Mouse (Mus musculus) layer of hippocampus, adult 11-12 months (tissue): ENCODE measurements around the gene Prom2.
A peak's percentile ranks its signal among the peaks of the same experiment; 100 is the strongest.

Experiments used
- DNase-seq: peaks from one replicate; pipeline ENCODE4 v3.0.0; 2022; ENCODE audit warnings: low spot score

The Prom2 gene

DNA sequence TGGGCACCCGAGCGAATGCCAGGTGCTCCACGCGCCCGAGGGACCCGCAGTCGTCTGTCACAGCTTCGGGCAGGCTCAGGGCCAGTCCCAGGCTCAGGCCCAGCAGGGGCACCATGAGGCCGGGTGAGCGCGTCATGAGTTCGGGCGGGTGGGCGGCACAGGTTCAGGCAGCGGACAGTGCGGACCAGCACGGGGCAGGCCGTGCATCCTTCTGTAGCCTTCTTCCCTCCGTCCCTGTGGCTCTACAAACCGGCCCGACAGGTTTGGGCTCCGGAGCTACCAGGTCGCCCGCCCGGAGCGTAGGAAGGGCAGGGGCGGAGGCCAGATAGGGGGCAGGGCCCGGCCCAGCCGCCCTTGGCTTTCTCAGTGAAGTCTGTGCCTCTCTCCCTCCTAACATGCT, at the start of gene Prom2:
Gene Prom2 (minus strand): TSS at position 283 of the 400 bp plus-strand sequence.
- no peak for DNase-seq

DNA sequence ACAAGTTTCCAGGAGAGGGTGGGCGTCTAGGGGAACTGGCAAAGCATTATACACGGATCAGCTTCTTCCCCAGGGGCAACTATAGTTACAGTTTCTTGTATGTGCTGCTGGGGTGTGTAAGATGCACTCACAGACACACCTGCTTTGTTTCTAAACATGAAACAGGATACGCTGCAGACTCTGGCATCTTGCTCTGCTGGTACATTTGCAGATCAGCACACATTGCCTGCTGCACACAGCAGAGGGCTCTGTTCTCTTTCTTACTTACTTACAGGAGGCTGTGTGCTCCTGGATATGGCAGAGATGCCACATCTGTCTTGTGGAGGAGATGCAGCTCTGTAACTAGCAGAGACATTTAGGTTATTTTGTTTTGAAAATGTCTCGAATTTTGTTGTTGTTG, 49.6 kb upstream of the Prom2 start:
- DNase-seq: no peak

DNA sequence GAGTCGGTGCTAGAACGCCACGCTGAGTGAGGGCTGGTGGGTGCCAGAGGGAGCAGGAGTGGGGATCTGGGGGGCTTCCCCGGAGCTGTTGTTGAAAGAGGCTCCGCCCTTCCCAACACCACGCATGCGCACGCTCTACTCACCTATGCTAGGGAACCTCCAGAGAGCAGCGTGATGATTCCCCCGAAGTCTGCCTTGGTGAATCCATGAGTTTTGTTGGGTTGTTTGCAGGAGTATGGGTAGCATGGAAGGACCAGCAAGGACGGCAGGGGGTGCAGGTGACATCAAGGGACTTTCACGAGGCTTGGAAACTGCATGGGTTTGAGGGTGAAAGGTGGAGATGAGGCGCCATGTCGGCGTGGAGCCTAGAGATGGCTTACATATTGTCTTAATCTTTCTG, 48.9 kb upstream of the Prom2 start:
- no peak for DNase-seq

DNA sequence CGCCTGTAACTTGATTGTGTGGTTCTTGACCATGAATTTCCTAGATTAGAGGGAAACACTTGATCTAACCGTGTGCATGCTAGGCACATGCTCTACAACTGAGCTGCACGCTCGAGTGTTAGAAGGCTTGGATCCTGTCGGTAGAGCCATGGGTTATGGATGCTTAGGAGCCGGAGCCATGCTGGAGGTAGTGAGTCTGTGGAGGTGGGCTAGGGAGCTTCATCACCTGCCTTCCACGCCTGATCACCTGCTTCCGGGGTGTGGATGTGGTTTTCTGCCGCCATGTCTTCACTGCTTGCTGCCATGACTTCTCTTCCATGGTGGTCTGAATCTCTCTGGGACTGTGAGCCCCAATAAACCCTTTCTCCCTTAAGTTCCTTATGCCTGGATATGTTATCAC, 47.6 kb upstream of the Prom2 start:
- DNase-seq: no peak

DNA sequence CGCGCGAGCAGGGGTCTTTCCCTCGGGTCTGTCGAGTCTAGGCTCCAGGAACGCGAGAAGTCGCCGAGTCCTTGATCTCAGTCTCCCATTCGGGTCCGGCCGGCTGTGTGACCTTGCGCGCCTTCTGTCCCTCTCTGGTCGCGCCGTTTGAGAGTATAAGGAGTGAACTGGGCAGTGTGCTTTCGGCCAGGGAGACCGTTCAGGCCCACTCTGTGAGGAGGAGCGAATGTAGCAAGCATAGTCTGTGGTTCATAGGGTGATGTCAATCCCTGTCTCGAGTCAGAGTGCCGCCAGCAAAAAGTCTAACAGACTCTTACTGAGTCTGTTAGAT, 46.2 kb upstream of the Prom2 start:
- DNase-seq: no peak

DNA sequence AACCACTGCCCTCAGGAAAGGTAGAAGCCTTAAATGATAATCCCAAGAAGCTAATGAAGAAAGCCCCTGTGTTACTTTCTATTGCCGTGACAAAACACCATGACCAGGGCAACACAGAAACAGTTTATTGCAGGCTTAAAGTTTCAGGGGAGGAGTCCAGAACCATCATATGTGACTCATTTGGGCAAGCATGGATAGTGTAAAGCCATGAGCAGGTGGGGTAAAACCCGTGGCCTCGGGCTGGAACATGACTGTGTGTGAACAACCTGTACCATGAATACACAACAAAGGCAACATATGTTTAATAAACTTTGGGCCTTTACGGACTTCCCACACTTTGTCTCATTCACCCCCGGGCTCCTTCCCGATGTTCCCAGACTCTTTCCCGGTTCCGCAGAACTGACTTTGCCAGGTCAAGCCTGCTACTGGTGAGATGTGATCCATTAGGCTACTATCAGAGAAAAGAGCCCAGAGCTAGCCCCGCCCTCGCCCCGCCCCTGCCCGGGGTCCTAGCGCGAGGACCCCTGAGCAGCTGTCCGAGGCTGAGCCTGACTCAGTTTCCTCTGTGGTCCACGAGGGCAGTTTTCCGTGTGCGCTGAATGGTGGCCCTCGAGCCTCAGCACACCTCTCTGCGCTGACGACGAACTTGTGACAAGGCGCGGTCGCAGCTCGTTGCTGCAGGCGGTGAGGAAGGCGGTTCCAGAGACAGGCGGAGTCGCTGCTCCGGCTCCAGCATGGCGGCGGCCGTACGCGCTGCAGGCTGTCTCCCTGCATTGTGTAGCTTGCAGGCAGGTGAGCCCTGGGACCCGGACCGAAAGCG, 45.6 kb upstream of the Prom2 start, which contains the start of the genes Zfp661 and Mrps5:
Gene Zfp661 (minus strand): TSS at position 401 of the 820 bp plus-strand sequence.
Gene Mrps5 (plus strand): TSS at position 529 of the 820 bp plus-strand sequence.
- DNase-seq: peak; percentile 84

DNA sequence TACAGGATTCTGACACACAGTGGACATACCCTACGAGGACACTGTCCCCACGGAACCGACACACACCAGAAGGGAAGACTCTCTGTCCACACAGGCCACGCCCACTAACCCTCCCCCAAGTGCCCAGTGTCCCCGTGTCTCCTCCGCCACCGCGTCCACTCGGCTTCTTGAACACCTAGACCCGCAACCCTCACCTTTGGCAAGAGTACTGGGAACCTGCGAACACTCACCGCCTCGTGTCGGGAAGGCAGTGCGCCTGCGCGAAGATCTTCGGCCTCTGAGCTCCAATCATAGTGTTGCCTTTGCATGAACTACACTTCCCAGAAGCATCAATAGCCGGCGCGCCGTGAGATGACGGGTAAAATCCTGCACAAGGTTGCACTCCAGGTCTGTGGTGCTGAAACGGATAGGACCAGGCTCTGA, 43.2 kb upstream of the Prom2 start:
- DNase-seq: peak; percentile 94

DNA sequence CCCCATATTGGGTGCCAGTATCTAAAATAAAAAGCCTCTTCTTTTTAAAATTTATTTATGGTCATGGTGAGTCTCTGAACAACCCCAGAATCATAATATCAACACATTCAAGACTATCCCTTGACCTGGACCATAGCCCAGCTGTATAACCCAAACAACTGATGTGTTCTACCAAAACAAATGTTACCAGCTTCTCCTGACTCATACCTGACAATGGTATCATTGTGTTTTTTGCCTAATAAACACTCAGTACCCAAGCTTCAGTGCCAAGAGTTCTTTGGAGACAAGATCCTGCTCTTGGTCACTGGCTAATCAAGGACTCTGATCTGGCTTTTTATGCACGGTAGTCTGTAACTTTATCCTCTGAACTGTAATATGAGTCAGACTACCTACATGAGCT, 32.1 kb upstream of the Prom2 start:
- no peak for DNase-seq

DNA sequence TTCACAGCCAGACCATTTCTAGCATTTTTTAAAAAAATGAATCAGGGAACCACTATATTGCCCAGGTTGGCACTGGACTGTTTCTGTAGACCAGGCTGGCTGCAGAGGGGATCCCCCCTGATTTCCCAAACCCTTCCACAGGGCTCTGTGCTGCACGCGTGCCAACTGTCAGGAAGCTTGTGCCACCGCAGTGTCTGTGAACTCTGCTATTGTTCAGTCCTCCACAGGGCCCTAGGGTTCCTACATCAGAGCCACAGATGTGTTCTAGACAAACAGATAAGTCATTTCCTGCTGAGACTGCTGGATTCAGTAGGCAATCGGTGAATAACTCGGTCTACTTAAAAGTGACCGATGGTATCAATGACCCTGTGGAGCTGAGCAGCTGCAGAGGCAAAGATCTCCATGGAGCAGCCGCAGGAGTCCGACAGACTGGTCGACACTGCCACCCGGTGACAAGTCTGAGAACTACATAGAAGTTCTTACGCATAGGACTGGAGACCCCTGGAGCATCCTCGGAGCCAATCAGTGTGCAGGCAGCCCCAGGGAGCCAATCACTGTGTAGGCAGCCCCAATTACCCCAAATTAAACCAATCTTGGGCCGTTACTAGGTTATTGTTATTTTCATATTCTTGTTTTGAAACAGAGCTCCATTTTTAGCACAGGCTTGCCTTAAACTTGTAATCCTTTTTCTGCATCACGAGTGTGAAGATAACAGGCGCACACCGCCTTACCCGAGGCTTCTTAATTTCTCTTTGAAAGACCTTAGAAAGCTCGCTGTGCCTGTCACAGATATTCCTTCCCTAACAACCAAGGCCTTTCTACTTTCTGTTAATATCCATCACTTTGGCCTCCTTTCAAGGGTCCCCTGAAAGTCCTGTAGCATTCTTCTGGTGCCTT, 18.1 kb upstream of the Prom2 start:
- peak; percentile 96 for DNase-seq

DNA sequence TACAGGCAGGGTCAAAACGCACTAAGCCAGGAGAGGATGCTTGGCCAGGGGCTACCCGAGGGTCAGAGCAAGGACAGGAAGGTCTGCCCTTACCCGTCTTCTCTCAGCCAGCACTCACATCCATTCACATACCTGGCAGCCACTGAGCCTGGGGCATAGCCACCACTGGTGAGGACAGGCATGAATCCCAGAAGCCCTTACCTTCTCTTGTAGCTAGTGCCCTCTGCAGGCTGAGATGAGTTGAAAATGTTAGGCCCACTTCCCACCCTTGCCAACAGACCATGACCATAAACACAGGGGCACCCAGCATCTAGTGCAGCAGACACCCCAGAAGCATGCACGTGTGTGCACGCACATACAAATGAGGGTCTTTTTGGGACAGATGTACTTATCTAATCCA, 9.8 kb upstream of the Prom2 start:
- DNase-seq: peak; percentile 60

DNA sequence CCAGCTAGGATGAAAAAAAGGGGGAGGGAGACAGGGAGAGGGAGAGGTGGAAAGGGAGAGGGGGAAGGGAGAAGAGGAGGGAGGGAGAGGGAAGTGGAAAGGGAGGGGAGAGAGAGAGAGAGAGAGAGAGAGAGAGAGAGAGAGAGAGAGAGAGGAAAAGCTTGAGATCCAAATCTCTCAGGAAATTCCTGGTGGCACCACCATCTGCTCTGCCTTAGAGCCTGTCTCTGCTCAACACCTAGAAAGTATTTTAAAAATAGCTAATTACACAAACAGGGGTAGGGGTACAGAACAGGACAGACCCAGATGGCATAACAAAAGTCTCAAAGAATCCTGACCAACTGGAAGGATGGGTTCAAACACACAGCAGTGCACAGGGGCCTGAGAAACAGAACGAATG, 9.2 kb upstream of the Prom2 start:
- no peak for DNase-seq

DNA sequence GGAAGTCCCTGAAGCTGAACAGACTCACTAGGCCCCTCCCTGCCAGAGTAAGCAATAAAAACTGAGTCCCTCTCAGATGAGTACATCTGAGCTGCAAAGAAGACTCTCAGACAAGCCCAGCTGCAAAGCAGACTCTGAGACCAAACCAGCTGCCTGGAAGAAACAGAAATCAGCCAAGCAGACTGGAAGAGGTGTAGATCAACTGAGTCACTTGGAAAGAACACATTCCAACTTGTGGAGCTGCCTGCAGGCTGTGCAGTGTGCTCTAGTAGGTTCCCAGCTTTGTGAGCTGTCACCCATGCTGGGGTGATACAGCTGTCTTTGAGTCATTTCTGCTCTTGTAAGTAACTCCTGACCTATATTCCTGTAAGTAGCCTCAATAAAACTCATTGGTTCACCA, 8.4 kb upstream of the Prom2 start:
- DNase-seq: no peak

DNA sequence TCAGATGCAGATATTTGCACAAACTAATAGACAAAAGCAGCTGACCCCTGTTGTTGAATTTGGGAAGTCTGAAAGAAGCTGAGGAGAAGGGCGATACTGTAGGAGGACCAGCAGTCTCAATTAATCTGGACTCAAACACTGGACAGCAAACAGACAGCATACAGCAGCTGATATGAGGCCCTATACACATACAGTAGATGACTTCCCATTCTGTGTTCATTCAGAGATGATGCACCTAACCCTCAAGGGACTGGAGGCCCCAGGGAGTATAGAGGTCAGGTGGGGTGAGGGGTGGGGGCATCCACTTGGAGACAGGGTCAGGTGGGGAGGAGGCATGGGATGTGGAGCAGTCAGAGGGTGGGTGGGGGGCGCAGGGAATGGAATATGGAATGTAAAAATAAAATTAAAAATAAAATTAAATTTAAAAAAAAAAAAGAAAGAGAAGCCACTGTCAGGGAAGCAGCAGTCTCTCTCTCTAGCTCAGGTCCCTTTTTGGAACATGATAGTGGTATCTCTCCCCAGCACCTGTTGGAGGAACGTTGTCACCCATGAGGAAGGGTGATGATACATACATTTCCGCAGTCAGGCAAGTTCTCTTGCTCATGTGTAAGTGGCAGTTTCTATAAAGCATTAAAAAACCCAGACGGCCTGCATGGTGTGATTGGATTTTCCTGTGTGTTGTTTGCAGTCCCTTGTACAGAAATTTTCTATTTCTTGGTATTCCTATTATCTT, 7.2 kb upstream of the Prom2 start:
- no peak for DNase-seq

DNA sequence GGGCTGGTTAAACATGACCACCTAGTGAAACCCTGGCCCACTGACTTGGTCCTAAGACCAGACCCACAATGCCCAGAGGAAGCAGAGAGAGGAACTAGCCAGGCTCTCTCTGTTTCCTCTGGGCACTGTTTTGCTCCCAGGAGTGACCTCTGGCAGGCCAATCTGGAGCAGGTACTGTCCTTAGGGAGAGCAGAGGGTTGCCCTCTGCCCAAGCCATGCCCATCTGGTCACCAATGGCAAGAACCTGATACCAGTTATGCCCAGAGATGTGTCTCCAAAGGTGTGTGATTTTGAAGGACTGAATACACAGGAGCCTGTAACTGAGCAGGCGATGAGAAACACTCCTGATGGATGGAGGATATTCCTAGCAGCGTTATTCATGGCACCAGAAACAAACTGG, 430 bp upstream of the Prom2 start:
- DNase-seq: no peak

DNA sequence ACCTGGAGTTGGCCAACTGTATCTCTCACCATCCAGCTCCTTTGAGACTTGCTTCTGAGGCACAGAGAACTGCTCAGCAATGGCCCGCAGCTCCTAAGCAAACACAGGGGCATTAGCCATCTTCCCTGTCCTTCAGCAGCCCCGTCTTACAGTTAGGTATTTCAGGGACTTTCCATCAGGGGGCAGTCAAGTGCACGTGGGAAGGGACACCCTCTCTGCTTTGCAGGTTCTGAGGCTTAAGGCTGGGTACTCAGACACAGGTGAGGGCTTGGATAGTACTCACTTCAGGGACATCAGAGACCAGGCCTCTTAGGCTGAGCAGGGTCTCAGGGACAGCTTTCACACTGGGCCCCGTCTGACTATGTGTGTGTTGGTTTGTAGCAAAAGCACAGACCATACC, 1.8 kb downstream of the Prom2 start:
- no peak for DNase-seq

DNA sequence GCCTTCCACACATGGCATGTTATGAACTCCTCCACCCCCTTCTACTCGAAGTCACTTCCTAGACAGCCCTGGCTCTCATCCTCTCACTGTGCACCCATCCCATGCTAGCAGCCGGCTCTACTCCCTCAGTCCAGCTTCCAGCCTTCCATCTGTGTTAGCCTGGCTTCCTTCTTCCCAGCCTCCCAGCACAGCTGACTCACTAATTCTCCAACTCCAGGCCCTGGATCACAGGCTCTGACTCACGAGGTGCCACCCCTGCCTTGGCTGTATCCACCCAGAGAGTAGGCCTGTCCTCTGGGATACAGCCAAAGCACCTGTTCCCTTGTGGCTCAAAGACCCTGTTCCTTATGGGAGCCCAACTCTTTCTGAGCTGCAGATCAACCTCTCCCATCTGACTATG, 3.7 kb downstream of the Prom2 start:
- peak; percentile 56 for DNase-seq

DNA sequence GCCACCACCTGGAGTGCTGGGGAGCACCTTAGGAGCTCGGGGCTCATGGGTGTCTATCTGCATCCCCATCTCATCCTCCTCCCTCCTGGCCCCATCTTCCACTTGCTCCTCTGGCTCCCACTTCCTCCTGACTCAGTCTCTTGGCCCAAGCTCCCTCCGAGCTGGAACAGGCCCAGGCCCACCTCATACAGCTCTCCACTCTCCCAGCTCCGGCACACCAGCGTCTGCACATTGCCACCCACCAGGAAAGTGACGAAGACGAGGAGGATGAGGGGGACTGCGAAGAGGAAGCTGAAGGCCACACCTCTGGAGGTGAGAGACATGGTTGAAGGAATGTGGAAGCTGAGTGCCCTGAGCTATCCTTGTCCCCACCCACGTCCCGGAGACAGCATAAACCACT, 5.9 kb downstream of the Prom2 start:
- no peak for DNase-seq

DNA sequence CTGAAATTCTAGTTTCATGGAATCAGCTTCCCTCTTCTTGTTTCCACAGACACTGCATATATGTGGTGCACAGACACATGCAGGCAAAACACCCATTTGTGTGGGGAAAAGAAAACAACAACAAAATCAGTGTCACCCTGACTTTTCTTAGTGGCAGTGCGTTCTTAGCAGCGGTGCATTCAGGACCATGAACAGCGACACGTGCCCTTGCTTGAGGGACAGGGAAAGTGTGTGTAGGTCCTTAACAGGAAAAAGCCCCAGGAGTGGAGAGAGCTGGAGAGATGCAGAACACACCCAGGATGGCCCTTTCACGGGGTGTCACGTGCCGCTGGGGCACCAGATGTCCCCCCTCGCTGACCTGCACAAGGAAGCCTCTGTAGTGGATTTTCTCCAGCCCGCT, 8.9 kb downstream of the Prom2 start:
- no peak for DNase-seq

DNA sequence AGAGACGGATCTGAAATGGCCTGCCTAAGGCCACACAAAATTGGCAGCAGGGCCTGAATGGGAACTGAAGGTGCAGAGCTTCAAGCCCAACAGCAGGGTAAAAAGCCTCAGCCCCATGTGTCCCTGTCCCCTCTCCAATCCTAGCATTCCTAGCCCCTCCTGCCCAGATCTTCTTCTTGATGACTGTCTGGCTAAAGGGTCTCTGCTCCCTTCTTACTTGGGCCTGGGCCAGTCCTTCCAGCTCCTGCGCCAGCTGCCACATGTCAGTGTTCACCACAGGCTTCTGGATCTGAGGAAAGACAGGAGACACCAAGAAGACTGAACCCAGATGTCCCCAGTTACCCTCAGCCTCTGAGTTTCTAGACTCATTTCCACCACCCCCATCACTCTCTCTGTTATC, 9.7 kb downstream of the Prom2 start:
- no peak for DNase-seq

DNA sequence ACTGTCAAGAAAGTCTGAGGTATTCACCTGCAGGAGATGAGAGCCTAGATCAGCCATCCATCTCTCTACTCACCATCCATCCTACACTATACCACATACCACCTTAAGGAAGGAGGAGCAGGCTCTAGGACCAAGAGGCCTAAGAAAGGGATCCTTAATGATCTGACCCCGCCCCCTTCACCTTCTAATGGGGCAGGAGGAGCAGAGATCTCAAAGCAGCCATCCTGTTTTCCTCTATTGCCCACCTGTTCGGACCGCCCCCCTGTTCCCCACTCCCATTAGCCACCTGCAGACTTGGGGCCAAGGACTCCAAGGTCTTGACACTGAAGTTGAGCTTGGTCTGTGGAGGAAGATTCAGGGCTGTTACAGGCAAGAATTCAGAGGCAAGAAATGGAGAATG, 10.8 kb downstream of the Prom2 start:
- DNase-seq: no peak

DNA sequence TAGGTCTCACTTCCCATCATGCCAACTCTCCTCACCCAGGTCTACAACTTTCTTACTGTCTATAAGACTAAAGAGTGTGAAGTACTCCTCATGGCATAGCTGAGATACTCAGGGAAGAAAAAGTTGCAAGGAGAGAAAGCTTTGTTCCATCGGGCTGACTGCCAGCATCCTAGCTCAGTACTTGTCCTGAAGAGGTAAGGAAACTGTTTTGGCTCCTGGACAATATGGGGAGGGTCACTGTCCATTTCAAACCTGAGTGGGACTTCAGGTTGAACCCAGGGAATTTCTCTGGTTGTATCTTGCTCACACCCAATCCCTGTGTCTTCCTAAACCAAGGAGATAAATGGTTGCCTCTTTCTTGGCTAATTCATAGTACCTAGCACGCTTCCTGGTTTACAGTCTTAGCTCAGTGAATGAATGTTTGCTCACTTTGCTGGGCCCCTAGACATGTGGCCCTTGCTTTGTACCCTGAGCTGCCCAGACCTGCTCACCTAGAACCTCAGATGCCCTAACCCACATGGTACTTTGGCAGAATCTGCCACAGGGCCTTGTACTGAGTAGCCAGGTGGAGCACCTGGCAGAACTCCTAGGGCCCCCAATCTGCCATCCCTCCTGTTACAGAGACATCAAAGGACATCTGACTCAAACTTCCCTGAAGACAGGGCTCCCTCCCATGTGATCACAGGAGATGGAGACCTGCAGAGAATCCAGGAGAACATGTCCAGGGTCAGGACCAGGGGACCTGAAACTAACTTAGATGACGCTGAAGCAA, 16.1 kb downstream of the Prom2 start:
- peak; percentile 3 for DNase-seq
